Mouse (Mus musculus): ENCODE results near the gene Epha8. TPM values are rescaled to one million over a fixed set of nuclear protein-coding genes. Genes with fewer than 3 reads are reported as not detected.

Gene Epha8
- polyA plus RNA-seq, 1 experiment: 0.17 TPM

- WGBS: 36% methylated on average over 9 of the region's 9 CpGs
- no peak for DNase-seq (ENCODE audit: low read depth, low spot score)
These were observed 43.8 kb downstream of the Epha8 start for GRCm38 (mm10) chr4:136912841-136913240.

- DNase-seq (ENCODE audit: low read depth, low spot score): no peak
- WGBS: 39% methylated on average over 9 of the region's 9 CpGs
These were observed 44.8 kb downstream of the Epha8 start for GRCm38 (mm10) chr4:136911804-136912203.

- no peak for DNase-seq (ENCODE audit: low read depth, low spot score)
- 19% methylated on average over 17 of the region's 17 CpGs for WGBS
These were observed 45.4 kb downstream of the Epha8 start for GRCm38 (mm10) chr4:136911211-136911646.

GRCm38 (mm10) chr4:136907809-136908208, 48.8 kb downstream of the Epha8 start:
- no peak for DNase-seq (ENCODE audit: low read depth, low spot score)

- WGBS: 14% methylated on average over 7 of the region's 7 CpGs
- DNase-seq (ENCODE audit: low read depth, low spot score): peak; percentile 13
These were observed 49.6 kb downstream of the Epha8 start for GRCm38 (mm10) chr4:136907033-136907432.

GRCm38 (mm10) chr4:136904767-136905539, 51.7 kb downstream of the Epha8 start:
- no peak for DNase-seq (ENCODE audit: low read depth, low spot score)
- 3% methylated on average over 23 of the region's 23 CpGs for WGBS

- no peak for DNase-seq (ENCODE audit: low read depth, low spot score)
- 59% methylated on average over 7 of the region's 7 CpGs for WGBS
These were observed 57.5 kb downstream of the Epha8 start for GRCm38 (mm10) chr4:136899154-136899553.

GRCm38 (mm10) chr4:136898637-136899036, 58.0 kb downstream of the Epha8 start, which contains the start of gene C1qa:
C1qa (minus strand) TSS chr4:136898803.
- WGBS: 52% methylated on average over 9 of the region's 9 CpGs
- DNase-seq (ENCODE audit: low read depth, low spot score): no peak

GRCm38 (mm10) chr4:136898084-136898598, 58.5 kb downstream of the Epha8 start:
- 26% methylated on average over 9 of the region's 9 CpGs for WGBS
- DNase-seq (ENCODE audit: low read depth, low spot score): no peak

- no peak for DNase-seq (ENCODE audit: low read depth, low spot score)
- 26% methylated on average over 10 of the region's 10 CpGs for WGBS
These were observed 60.2 kb downstream of the Epha8 start for GRCm38 (mm10) chr4:136896461-136896860.

- WGBS: 8% methylated on average over 15 of the region's 15 CpGs
- no peak for DNase-seq (ENCODE audit: low read depth, low spot score)
These were observed 60.8 kb downstream of the Epha8 start for GRCm38 (mm10) chr4:136895861-136896260.

GRCm38 (mm10) chr4:136894821-136895220, 61.8 kb downstream of the Epha8 start:
- WGBS: 62% methylated on average over 4 of the region's 4 CpGs
- DNase-seq (ENCODE audit: low read depth, low spot score): no peak

- no peak for DNase-seq (ENCODE audit: low read depth, low spot score)
- WGBS: 3% methylated on average over 9 of the region's 9 CpGs
These were observed 62.7 kb downstream of the Epha8 start for GRCm38 (mm10) chr4:136893691-136894543.

- DNase-seq (ENCODE audit: low read depth, low spot score): no peak
- 56% methylated on average over 5 of the region's 5 CpGs for WGBS
These were observed 63.8 kb downstream of the Epha8 start, which contains the start of gene C1qc for GRCm38 (mm10) chr4:136892811-136893210. C1qc (minus strand) TSS chr4:136893065.

GRCm38 (mm10) chr4:136892371-136892770, 64.2 kb downstream of the Epha8 start:
- WGBS: 43% methylated on average over 7 of the region's 7 CpGs
- DNase-seq (ENCODE audit: low read depth, low spot score): no peak

GRCm38 (mm10) chr4:136891115-136891514, 65.5 kb downstream of the Epha8 start:
- no peak for DNase-seq (ENCODE audit: low read depth, low spot score)
- 82% methylated on average over 4 of the region's 4 CpGs for WGBS

GRCm38 (mm10) chr4:136889981-136890380, 66.6 kb downstream of the Epha8 start:
- 80% methylated on average over 15 of the region's 15 CpGs for WGBS
- no peak for DNase-seq (ENCODE audit: low read depth, low spot score)

- no peak for DNase-seq (ENCODE audit: low read depth, low spot score)
- 51% methylated on average over 5 of the region's 5 CpGs for WGBS
These were observed 68.9 kb downstream of the Epha8 start for GRCm38 (mm10) chr4:136887714-136888113.

GRCm38 (mm10) chr4:136886101-136886500, 70.5 kb downstream of the Epha8 start, which contains the start of gene C1qb:
C1qb (minus strand) TSS chr4:136886187.
- 73% methylated on average over 7 of the region's 7 CpGs for WGBS
- no peak for DNase-seq (ENCODE audit: low read depth, low spot score)
